Mouse (Mus musculus) ES-Bruce4 (cell line): ENCODE data around the gene Emb.

ENCODE experiments used
- CTCF ChIP-seq: IDR thresholded peaks from one replicate; pipeline ENCODE4 v1.8.1; 2011; ENCODE audit warnings: low read depth, low read length
- POLR2A ChIP-seq: IDR thresholded peaks from one replicate; pipeline ENCODE4 v1.8.1; 2011; ENCODE audit warnings: low read length; ENCODE audit not compliant: insufficient read depth

DNA sequence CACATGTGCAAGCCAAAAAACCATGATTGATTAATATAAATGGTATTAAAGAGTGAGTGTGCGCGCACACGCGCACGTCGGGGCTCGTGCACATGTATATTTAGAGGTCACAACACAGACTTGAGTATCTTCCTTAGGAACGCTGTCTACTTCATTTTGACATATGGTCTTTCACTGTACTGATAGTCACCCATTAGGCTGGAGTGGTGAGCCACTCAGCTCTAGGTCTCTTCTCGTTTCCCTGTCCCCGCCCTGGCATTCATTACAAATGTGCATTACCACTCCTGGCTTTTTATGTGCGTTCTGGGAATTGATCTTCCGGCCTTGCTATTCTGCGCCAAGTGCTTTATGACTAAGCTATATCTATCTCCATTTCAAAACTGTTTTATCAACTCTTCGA, 59.6 kb downstream of the Emb start:
- no peak for TF ChIP-seq CTCF
- no peak for TF ChIP-seq POLR2A
